Mouse (Mus musculus) liver, embryonic 12.5 days (tissue): ENCODE results near the gene Sgms2. TPM values are rescaled to one million over a fixed set of nuclear protein-coding genes. Genes with fewer than 3 reads are reported as not detected.
A peak's percentile ranks its signal among the peaks of the same experiment; 100 is the strongest.

Source experiments
- ATAC-seq: fragments of 200-750 bp; cut with Nextera tagmentation; 2 replicates; pipeline ENCODE4 v1.8.0; 2017; ENCODE audit warnings: moderate number of reproducible peaks, mild to moderate bottlenecking, moderate library complexity
- H3K27ac ChIP-seq: fragments of 300-500 bp; sonication (generic); 2 replicates; pipeline ENCODE4 v1.5.1; 2016; ENCODE audit warnings: mild to moderate bottlenecking
- H3K27me3 ChIP-seq: fragments of 300-500 bp; sonication (generic); replicated peaks from 2 replicates; pipeline ENCODE4 v1.6.1; 2016; ENCODE audit warnings: mild to moderate bottlenecking, moderate library complexity
- H3K36me3 ChIP-seq: fragments of 300-500 bp; sonication (generic); 2 replicates; pipeline ENCODE4 v1.6.1; 2016; ENCODE audit warnings: mild to moderate bottlenecking, moderate library complexity
- H3K4me1 ChIP-seq: fragments of 300-500 bp; sonication (generic); 2 replicates; pipeline ENCODE4 v1.6.1; 2016
- H3K4me2 ChIP-seq: fragments of 300-500 bp; sonication (generic); 2 replicates; pipeline ENCODE4 v1.6.1; 2016; ENCODE audit warnings: mild to moderate bottlenecking, moderate library complexity
- H3K4me3 ChIP-seq: fragments of 300-500 bp; sonication (generic); 2 replicates; pipeline ENCODE4 v1.5.1; 2016; ENCODE audit warnings: mild to moderate bottlenecking, moderate library complexity
- H3K9ac ChIP-seq: fragments of 300-500 bp; sonication (generic); 2 replicates; pipeline ENCODE4 v1.6.1; 2016; ENCODE audit warnings: mild to moderate bottlenecking, moderate library complexity
- H3K9me3 ChIP-seq: fragments of 300-500 bp; sonication (generic); replicated peaks from 2 replicates; pipeline ENCODE4 v1.6.1; 2016; ENCODE audit warnings: mild to moderate bottlenecking, moderate library complexity
- WGBS: fragments of 180-500 bp; shearing (Covaris S2); methylation state at CpG from one replicate; pipeline ENCODE4 v1.1.7; 2016; ENCODE audit not compliant: insufficient replicate concordance; 5-methylcytosine and 5-hydroxymethylcytosine counted together
- polyA plus RNA-seq: library from polyadenylated mRNA; unstranded; fragments of >200 nt; fragmentation: Nextera tagmentation; extraction: Ambion mirVana; gene quantifications from 2 replicates; pipeline ENCODE4 v1.2.1, GENCODE M21; 2016

Sgms2 gene
- polyA plus RNA-seq, 1 experiment from 2014 or later: 2.0 TPM

DNA sequence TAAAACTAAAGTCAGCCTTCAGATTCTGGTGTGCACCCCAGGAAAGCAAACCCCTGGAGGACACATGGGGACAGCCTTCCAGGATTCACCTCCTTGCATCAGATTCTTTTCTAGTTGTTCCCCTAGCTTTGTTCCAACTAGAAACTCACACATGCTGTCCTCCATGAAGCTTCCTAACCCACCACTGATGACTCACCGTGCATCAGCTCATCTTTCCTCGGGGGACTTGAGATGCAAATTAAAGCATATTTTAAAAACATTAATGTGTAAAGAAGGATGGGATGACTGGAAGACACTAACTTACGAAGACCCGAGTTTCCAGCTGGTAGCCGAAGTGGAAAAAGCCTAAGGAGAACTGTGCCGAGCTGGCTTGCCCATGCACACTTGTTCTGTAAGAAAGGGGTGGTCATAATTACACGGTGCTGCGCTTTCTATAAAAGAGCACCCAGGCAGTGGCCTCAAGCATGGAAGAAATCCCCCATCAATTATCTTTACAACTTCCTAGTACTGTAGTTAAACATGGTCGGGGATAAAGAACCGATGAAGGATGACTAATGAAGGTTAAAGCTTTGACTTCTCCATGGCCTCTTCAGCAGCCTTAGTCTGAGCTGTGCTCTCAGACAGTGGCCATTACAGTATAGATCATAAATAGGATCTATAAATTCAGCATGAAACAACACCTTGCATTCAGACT lies 10.6 kb upstream of the Sgms2 start:
- Histone ChIP-seq H3K27ac (no peak overlapping the region), H3K4me3 (no peak overlapping the region), H3K9ac (no peak overlapping the region), H3K4me2 (no peak overlapping the region), H3K9me3 (no peaks in the 10 kb centered on the region), H3K4me1 (no peaks in the 10 kb centered on the region), H3K36me3 (no peaks in the 10 kb centered on the region), H3K27me3 (no peaks in the 10 kb centered on the region)
- no peak for ATAC-seq
- WGBS: 74% methylated on average over 10 of the region's 10 CpGs

DNA sequence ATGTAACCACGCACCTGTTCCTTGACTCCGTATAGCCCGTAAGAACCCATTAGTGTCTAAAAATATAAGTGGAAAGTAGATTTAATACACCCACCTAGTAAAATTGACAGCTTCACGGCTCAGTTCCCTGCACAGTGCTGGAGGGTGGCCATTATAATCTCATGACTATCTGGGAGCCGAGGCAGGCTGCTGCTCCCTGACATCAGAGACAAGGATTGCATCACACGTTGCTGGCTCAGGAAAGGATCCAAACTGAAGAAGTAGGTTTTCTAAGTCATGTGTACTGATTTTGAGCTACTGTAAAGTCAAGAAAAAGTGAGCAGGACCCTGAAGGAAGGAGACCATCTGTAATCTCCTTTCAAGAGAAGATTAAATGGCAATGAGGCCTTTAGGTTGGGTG lies 8.4 kb upstream of the Sgms2 start:
- Histone ChIP-seq H3K9ac (no peak overlapping the region), H3K4me3 (no peak overlapping the region), H3K36me3 (no peaks in the 10 kb centered on the region), H3K27ac (no peak overlapping the region), H3K4me1 (no peaks in the 10 kb centered on the region), H3K9me3 (no peaks in the 10 kb centered on the region), H3K27me3 (no peaks in the 10 kb centered on the region), H3K4me2 (no peak overlapping the region)
- 74% methylated on average over 6 of the region's 6 CpGs for WGBS
- no peak for ATAC-seq

DNA sequence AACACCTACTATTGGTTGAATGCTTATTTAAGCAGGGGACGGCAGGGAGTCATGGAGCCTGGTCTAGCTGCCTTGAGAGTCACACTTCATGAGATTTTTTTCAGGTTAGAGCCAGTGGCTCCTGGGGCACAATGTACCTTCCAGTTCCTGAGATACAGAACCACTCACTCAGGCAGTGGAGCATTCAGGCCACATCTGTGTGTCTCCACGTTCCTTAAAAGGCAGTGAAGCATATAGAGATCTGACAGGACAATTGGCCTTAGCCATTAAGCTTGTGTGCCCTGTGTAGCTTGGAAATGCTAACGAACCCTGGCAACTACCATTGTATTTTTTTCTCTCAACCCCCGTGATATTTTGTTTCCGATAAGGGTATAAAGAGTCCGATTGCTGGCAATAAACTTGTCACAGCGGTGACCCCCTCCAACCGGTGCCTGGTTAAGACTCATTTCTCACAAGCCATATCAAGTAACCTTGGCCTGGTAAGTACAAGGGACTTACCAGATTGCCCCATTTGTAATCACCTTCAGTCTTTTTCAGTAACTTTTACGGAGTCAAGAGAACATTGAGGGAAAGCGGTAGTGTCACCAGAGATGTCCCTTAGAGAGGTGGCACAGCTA lies 5.4 kb upstream of the Sgms2 start:
- ATAC-seq: no peak
- Histone ChIP-seq H3K27ac (no peak overlapping the region), H3K36me3 (no peaks in the 10 kb centered on the region), H3K9me3 (no peaks in the 10 kb centered on the region), H3K4me2 (no peak overlapping the region), H3K9ac (no peak overlapping the region), H3K27me3 (peaks cover 8% of the 10 kb centered on the region), H3K4me1 (no peaks in the 10 kb centered on the region), H3K4me3 (no peak overlapping the region)
- 72% methylated on average over 10 of the region's 10 CpGs for WGBS

DNA sequence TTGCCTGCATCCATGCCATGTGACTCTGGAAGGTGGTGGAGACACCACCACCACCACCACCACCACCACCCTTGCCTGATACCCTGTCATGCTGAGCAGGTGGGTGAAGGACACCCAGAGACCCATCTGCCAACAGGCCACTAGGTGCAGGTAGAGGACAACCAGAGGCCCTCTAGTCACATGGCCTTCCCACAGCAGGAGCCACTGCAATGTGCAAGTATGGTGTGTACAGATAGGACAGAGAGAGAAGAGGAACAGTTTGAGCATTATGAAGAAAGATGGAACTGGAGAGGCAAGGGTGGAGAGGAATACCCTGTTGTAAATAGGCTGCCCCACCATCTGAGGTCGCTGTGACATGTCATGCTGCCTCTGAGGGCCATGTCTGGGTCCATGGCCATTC lies 3.9 kb upstream of the Sgms2 start:
- Histone ChIP-seq H3K36me3 (no peaks in the 10 kb centered on the region), H3K27ac (no peak overlapping the region)

DNA sequence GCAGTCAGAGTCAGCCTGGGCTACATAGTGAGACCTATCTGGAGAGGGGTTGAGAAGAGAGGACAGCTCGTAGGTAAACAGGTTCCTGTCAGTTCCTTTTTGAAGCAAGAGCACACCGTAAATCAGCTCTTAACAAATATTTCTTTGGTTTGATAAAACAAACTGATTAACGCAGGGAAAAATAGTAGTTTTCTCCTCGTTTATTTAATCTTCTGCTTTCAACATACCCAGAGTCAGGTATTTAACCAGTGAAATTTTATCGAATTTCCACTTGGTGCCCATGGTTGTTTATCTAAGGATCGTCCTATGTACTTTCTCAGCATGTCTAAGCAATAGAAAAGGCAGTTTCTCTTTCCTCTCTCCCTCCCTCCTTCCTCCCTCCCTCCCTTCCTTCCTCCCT lies 2.0 kb upstream of the Sgms2 start:
- no peak for ATAC-seq
- no peak overlapping the region for H3K4me3 ChIP-seq
- H3K9ac ChIP-seq: no peak overlapping the region
- no peaks in the 10 kb centered on the region for H3K9me3 ChIP-seq
- 0 out of 2 replicates have a peak, but pooled peaks cover 5% of the 10 kb centered on the region for H3K4me1 ChIP-seq
- H3K36me3 ChIP-seq: no peaks in the 10 kb centered on the region
- peaks cover 42% of the 10 kb centered on the region for H3K27me3 ChIP-seq
- no peak overlapping the region for H3K27ac ChIP-seq
- 44% methylated on average over 6 of the region's 6 CpGs for WGBS
- no peak overlapping the region for H3K4me2 ChIP-seq

More for the DNA sequence above, 3.9 kb upstream of the Sgms2 start:
- no peaks in the 10 kb centered on the region for H3K9me3 ChIP-seq
- H3K27me3 ChIP-seq: peaks cover 23% of the 10 kb centered on the region
- H3K4me3 ChIP-seq: no peak overlapping the region
- H3K4me2 ChIP-seq: no peak overlapping the region
- 0 out of 2 replicates have a peak, but pooled peaks cover 5% of the 10 kb centered on the region for H3K4me1 ChIP-seq
- ATAC-seq: 0 out of 2 replicates have a peak, but pooled peaks have one; percentile 24
- WGBS: 42% methylated on average over 1 of the region's 1 CpGs
- H3K9ac ChIP-seq: no peak overlapping the region

DNA sequence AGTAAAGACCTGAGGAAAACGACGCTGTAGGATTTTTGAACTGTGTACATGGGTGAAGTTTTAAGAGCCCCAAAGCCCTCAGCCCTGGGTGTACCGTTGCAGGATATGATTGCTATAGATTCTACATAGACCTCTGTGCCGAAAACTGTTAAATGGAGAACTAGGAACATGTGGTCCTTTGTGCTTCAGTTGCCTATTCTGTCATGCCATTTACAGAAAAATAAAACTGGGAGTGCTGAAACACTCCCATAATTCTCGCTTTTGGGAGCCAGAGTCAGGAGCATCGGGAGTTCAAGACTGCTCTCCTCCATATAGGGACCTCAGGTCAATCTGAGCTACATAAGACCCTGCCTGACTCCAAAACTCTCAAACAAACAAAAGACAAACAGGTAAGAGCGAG lies 769 bp upstream of the Sgms2 start:
- no peaks in the 10 kb centered on the region for H3K9me3 ChIP-seq
- WGBS: 73% methylated on average over 7 of the region's 7 CpGs
- H3K4me1 ChIP-seq: 0 out of 2 replicates have a peak, but pooled peaks cover 5% of the 10 kb centered on the region
- ATAC-seq: no peak
- no peaks in the 10 kb centered on the region for H3K36me3 ChIP-seq
- no peak overlapping the region for H3K27ac ChIP-seq
- H3K4me3 ChIP-seq: no peak overlapping the region
- H3K4me2 ChIP-seq: no peak overlapping the region
- H3K9ac ChIP-seq: no peak overlapping the region
- H3K27me3 ChIP-seq: peaks cover 54% of the 10 kb centered on the region

DNA sequence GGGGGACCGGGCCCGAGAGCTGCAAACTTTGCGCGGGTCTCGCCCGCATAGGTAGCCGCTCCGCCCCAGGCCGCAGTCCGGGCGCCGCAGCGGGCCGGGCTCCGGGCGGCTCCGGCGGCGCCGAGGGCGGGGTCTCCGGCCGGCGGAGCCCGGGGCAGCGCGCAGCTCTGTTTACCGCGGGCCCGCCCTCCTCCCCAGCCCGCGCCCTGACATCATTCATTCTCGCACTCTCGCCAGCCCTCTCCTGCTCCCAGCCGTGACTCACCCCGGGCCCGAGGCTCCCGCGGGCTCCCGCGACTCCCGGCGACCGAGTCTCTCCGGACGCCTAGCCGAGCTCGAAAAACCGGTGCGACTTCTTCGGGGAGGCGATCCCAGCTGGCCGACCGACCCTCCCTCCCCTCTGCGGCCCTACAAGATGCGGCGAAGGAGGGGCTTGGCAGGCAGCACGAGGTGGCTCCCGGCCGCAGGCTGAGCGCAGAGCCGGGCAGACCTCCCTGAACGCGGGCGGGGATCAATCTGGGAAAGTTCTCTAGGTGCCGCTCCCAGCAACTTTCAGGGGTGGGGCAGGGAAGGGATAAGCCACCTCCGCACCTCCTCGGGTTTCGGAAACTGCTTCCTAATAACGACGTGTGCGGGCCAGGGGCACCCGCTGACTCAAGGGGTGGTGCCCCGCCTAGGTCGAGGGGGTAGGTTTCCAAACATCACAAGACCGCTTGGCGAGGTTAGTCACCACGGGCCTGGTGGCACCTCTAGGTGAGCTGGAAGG lies 885 bp downstream of the Sgms2 start:
- Histone ChIP-seq H3K4me2 (peak overlapping the region; percentile 69), H3K9me3 (no peaks in the 10 kb centered on the region), H3K9ac (peak overlapping the region; percentile 47), H3K27me3 (peaks cover 56% of the 10 kb centered on the region), H3K4me1 (0 out of 2 replicates have a peak, but pooled peaks cover 5% of the 10 kb centered on the region), H3K4me3 (peak overlapping the region; percentile 59), H3K36me3 (no peaks in the 10 kb centered on the region), H3K27ac (peak overlapping the region; percentile 64)
- WGBS: under 1% methylated on average over 78 of the region's 78 CpGs
- peak; percentile 77 for ATAC-seq

DNA sequence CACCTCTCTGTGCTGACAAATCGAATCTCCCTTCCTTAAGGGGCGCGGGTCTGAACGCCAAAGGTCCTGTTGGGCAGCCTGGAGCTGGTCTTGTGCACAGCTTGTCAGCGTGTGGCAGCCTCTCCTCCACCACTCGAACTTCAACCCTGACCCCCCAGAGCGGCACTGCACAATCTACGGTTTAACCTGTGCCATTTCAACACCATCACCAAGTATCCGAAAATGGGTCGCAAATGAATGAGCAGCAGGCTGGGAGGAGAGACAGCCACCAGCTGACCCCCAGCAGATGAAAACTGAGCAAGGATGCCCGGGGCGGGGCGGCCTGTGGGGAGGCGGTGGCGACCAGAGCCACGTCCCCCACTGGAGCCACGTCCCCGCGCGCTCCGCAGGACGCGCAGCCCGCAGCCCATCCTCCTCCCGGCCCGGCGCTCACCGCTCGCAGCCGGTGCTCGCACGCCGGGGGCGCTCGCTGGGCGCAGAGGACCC lies 1.5 kb downstream of the Sgms2 start:
- H3K9ac ChIP-seq: peak overlapping the region; percentile 47
- no peaks in the 10 kb centered on the region for H3K9me3 ChIP-seq
- 0 out of 2 replicates have a peak, but pooled peaks cover 5% of the 10 kb centered on the region for H3K4me1 ChIP-seq
- H3K4me3 ChIP-seq: peak overlapping the region; percentile 59
- H3K27me3 ChIP-seq: peaks cover 56% of the 10 kb centered on the region
- H3K27ac ChIP-seq: peak overlapping the region; percentile 64
- no peaks in the 10 kb centered on the region for H3K36me3 ChIP-seq
- ATAC-seq: peak; percentile 62
- under 1% methylated on average over 36 of the region's 36 CpGs for WGBS
- peak overlapping the region; percentile 69 for H3K4me2 ChIP-seq

DNA sequence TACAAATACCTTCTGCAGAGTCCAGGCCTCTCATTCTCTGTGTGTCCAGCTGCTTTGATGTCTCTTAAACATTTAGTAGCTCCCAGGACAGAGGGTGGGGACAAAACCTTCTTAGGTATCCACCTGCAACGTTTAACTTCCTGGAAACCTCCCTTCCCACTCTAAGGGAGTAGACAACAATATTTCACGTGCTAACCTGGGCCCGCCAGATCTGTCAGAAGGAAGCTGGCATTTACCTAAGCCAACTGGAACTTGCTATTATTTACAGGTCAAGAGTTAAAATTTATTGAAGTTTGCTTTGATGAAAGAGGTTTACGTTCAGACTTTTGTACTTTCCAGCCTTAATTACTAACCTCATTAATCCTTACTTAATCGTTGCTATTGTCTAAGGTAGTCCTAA lies 2.2 kb downstream of the Sgms2 start:
- H3K27me3 ChIP-seq: peaks cover 56% of the 10 kb centered on the region
- H3K4me3 ChIP-seq: no peak overlapping the region
- 0 out of 2 replicates have a peak, but pooled peaks cover 5% of the 10 kb centered on the region for H3K4me1 ChIP-seq
- no peaks in the 10 kb centered on the region for H3K9me3 ChIP-seq
- H3K9ac ChIP-seq: no peak overlapping the region
- WGBS: 24% methylated on average over 5 of the region's 5 CpGs
- no peak for ATAC-seq
- H3K27ac ChIP-seq: 0 out of 2 replicates have a peak overlapping the region, but pooled peaks have one; percentile 30
- peak overlapping the region; percentile 18; the same call in 1 of the 2 replicates for H3K4me2 ChIP-seq
- no peaks in the 10 kb centered on the region for H3K36me3 ChIP-seq

DNA sequence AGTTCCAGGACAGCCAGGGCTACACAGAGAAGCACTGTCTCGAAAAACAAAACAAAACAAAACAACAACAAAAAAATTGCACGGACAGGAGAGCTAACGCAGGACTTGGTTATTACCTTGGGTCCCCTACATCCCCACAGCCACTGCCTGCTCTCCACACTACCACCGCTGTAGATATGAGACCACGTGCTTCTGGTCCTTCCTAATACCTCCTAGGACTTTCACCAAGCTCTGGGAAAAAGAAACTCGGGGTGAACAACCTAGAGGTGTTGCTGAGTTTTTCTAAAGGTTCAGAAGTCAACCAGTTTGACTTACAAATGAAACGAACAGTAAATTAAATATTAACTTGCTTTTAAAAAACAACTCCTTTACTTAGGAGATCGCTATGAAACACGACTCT lies 2.8 kb downstream of the Sgms2 start:
- no peak overlapping the region for H3K4me2 ChIP-seq
- no peak overlapping the region for H3K4me3 ChIP-seq
- no peak overlapping the region for H3K27ac ChIP-seq
- H3K27me3 ChIP-seq: peaks cover 56% of the 10 kb centered on the region
- H3K9me3 ChIP-seq: no peaks in the 10 kb centered on the region
- 0 out of 2 replicates have a peak, but pooled peaks cover 5% of the 10 kb centered on the region for H3K4me1 ChIP-seq
- 34% methylated on average over 9 of the region's 9 CpGs for WGBS
- no peak overlapping the region for H3K9ac ChIP-seq
- no peaks in the 10 kb centered on the region for H3K36me3 ChIP-seq
- ATAC-seq: no peak

DNA sequence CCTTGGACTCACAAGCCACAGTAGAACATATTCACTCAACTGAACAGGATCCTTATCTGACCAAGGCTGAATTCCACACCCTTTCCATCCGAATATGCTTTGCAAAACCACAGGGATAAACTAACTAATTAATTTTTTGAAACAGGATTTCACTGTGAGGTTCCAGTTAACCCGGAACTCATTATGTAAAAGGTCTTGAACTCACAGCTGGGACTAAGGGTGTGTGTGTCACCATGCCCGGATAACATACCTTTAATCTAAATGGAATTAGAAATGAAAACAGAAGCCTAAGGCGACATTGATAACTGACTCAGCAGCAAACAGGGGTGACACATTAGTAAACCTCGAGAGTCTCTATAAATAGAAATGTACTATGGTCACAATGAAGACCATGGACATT lies 5.8 kb downstream of the Sgms2 start:
- no peak overlapping the region for H3K4me3 ChIP-seq
- H3K27ac ChIP-seq: no peak overlapping the region
- no peak overlapping the region for H3K4me2 ChIP-seq
- 44% methylated on average over 5 of the region's 5 CpGs for WGBS
- H3K9me3 ChIP-seq: no peaks in the 10 kb centered on the region
- no peaks in the 10 kb centered on the region for H3K36me3 ChIP-seq
- H3K27me3 ChIP-seq: peaks cover 36% of the 10 kb centered on the region
- ATAC-seq: no peak
- no peak overlapping the region for H3K9ac ChIP-seq
- H3K4me1 ChIP-seq: 0 out of 2 replicates have a peak, but pooled peaks cover 2% of the 10 kb centered on the region

DNA sequence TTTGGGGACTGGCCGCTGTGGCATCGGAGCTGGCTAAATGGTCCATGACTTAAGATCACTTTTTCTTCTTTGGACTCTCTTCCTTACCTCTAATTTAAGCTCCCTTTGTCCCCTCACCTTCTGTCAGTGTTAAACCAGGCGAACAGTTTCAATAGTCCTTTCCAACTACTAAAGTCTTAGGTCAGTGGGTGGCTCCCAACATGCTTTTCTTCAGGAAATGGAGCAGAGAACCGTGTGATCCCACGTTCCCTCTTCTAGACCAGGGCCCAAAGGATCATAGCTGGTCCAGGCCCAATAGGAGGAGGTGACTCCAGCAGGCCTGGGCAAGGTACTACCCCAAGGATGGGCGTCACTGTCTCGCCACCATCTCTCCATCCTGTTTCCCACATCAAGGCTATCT lies 7.6 kb downstream of the Sgms2 start:
- Histone ChIP-seq H3K4me1 (no peaks in the 10 kb centered on the region), H3K27me3 (peaks cover 18% of the 10 kb centered on the region), H3K27ac (no peak overlapping the region), H3K9ac (no peak overlapping the region), H3K4me2 (no peak overlapping the region), H3K9me3 (no peaks in the 10 kb centered on the region), H3K4me3 (no peak overlapping the region), H3K36me3 (no peaks in the 10 kb centered on the region)
- ATAC-seq: no peak
- 67% methylated on average over 7 of the region's 7 CpGs for WGBS
